Mouse (Mus musculus): ENCODE measurements around the gene Gar1. TPM values are rescaled to one million over a fixed set of nuclear protein-coding genes. Genes with fewer than 3 reads are reported as not detected.

Gene Gar1
- total RNA-seq, 4 experiments from 2014 or later = 40.1 to 54.4 (median 47.8) TPM

DNA sequence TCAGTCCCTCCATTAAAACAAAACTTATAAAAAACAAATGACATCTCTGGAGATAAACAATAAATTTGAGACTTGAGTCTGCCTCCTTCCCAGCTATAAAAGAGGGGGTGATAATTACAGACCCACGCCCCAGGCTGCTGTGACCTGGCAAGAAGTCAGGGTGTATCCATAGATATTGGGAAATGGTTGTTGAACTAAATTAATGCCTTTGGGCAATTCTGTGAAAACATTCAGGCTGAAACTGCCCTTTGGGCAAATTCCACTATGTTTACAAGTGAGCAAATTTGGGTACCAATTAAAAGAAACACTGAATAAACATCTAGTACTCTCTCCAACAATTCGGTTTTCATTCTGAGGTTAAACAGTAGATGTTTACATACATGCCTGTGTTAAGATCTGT lies 32.2 kb downstream of the Gar1 start:
- no peak for DNase-seq

GRCm38 (mm10) chr3:129798551-129798950 lies 32.6 kb downstream of the Gar1 start:
- DNase-seq = no peak

DNA sequence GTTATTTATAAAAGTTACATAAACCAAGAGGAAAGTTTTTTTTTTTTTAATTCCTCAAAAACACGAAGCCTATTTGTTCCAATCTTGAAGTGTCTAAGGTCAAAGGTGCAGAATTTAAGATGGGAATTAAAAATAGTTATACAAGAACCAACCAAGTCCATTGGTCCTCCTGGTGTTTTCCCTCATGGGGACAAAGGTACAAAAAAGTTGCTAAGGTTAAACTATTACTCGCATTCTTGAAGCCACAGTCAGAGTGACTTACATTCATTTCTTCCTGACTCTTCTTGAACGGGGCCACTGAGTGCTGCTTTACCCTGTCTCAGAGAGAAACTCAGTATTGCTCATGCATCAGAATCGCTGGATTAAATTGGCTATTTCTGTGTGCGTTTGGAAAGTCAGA lies 33.9 kb downstream of the Gar1 start:
- DNase-seq = no peak

GRCm38 (mm10) chr3:129793801-129794200 lies 37.4 kb downstream of the Gar1 start:
- DNase-seq = no peak

- DNase-seq = no peak
These were observed 48.5 kb downstream of the Gar1 start for GRCm38 (mm10) chr3:129782746-129783145.

DNA sequence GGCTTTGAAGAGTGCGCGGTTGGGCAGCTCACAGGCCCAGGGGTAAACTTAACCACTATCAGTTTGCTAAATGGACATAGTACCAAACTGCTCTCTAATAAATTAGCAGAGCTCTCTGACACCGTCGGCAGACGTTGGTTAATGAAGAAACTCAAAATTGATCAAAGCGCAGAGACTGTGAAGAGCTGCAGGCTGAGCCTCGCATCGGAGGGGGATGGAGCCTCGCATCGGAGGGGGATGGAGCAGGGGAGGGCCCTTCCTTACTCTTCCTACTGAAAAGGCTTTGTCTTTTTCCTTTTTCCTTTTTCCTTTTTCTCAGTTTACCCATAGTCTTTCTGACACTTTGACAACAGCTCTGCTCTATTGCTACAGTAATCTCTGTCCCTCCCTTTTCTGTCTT lies 49.8 kb downstream of the Gar1 start:
- DNase-seq = no peak

Other genes starting within 250 kb of the Gar1 start
- gene Egf, start 76.1 kb downstream of the Gar1 start, total RNA-seq (2022) = 1 to 10 TPM in 3 of 4 experiments, under 1 TPM in 1; 0.75 to 3.0 (median 2.3) TPM
- gene Lrit3, start 27.4 kb downstream of the Gar1 start, total RNA-seq (2022) = not detected
- gene Rrh, start 8.8 kb downstream of the Gar1 start, total RNA-seq (2022) = under 1 TPM in 2 of 4 experiments, not detected in 2; 0.08 to 0.18 TPM
- not detected for gene Cfi, start 4.5 kb upstream of the Gar1 start, total RNA-seq (2022)
- gene Pla2g12a, start 47.2 kb upstream of the Gar1 start, total RNA-seq (2022) = 10 to 100 TPM; 38.3 to 48.4 (median 42.9) TPM
- gene Casp6, start 70.0 kb upstream of the Gar1 start, total RNA-seq (2022) = 10 to 100 TPM; 42.7 to 54.2 (median 47.8) TPM
- 10 to 100 TPM; 10.2 to 20.6 (median 11.2) TPM for gene Mcub, start 138.8 kb upstream of the Gar1 start, total RNA-seq (2022)
- 10 to 100 TPM; 61.0 to 96.2 (median 73.9) TPM for gene Sec24b, start 230.2 kb upstream of the Gar1 start, total RNA-seq (2022)

All from adrenal gland, adult 8-10 months (tissue).